Mouse (Mus musculus): ENCODE measurements around the gene Vwa7.
A peak's percentile ranks its signal among the peaks of the same experiment; 100 is the strongest.

Vwa7 gene

DNA sequence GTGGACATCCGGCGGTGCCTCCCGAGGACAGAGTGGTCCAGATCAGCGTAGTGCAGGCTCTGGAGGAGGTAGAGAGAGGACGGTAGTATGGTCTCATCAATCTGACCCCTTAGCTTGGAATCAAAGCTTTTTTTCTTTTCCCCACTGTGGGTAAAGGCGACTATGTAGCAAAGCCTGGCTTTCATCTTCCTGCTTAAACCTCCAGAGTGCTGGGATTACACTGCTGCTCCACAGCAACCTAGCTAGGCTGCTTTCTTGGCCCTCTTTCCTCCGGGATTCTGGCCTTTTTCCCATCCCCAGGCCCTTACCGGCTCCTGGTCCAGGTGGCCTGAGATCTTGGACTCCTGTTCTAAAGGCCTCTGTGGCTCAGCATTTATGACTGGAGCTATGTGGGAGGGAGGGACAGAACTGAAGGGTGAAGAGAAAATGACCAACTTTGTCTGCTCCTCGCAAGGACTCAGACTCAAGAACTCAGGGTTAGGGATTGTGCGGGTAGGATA, 48.0 kb downstream of the Vwa7 start:
- no peak for DNase-seq (ENCODE audit: low spot score)

DNA sequence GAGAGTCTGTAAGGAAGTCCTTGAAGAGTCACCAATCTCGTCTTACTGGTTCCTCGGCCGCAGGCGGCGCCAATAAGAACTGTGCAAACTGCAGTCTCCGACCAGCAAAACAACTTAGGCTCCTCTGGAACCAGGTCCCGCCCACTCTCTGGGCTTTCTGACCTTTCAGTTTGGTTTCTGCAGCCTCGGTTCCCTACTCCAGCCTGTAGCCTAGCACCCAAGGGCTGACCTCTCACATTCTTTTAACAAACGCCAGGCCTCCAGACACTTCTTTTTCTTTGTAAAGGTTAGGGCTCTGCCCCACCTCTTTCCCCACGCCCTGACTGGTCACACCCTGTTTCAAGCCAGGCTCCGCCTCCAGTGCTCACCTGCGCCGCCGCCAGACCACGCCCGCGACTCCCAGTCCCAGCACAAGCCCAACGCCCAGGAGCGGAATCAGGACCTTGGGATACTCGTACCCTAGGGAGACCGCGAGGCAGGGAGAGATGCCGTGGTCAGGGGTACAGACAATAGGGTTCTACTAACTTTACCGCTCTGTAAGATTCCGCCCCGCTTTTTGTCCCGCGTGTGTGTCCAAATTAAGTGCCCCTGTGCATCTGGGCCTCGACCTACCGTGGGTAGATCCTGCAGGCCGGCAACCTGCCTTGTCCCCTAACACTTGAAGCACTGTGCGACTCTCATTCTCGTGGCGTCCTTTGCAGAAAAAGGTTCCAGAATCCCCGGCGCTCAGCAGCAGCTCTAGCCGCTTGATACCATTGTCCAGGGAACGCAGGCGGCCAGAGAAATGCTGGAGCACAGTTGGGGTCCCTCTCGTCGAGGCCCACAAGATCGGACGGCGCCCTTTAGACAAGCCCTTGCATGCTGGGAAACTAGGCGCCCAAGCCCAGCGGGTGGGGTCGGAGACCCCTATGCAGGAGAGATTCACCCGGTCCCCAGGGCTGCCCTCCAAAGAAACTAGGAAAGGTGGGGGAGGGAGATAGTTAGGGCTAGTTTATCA, 48.9 kb downstream of the Vwa7 start, which contains the start of gene Ly6g6c:
Gene Ly6g6c (plus strand): TSS at position 438 of the 997 bp plus-strand sequence.
- peak; percentile 50 for DNase-seq (ENCODE audit: low spot score)

DNA sequence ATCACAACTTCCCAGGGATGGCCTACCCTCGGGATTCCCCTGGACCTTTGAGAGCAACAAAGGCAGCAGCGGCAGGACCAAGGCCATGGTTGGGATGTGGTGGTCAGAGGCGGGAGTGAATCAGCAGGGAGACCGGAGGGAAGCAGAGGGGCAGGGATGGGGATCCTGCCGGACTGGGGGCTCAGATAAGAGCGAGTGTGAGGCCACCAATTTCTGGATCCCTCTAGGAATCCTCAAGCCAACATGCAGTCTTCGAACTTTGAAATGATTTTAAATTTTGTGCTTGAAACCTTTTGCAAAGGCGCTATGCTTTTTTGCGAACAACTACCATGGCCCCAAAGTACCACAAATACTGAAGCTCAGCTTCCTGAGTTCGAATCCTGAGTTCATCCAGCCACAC, 49.7 kb downstream of the Vwa7 start, which contains the start of gene Mpig6b:
Gene Mpig6b (minus strand): TSS at position 101 of the 400 bp plus-strand sequence.
- no peak for DNase-seq (ENCODE audit: low spot score)

DNA sequence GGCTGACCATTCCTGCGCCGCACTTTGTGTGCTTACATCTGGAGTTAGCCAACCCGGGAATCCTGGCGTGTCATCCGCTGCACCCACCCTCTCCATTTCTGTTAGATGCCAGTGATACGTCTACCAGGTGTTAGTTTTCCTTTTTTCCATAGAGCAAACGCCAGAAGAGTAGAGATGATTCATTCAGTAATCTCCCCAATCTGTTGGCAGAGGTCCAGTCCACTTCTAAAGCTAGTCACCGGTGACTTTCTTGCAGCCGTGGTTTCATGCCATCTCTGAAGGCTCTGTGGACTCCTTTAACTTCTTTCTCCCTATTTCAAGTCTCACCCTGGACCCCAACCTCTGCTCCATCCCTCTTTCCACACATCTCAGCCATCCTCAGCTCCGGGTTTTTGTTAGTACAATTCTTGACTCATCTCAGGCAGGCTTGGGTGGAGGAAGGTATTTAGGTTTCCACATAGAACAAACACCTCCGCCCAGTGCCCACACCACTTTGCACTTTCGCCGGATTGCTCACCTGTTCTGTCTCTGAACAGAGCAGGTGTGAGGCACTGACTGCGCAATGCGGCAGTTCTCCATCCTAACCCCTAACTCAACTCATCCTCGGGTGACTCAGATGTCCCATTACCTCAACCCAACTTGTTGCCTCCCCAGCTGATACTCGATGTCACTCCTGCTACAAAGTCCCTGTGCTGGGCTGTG, 52.0 kb downstream of the Vwa7 start:
- no peak for DNase-seq (ENCODE audit: low spot score)

DNA sequence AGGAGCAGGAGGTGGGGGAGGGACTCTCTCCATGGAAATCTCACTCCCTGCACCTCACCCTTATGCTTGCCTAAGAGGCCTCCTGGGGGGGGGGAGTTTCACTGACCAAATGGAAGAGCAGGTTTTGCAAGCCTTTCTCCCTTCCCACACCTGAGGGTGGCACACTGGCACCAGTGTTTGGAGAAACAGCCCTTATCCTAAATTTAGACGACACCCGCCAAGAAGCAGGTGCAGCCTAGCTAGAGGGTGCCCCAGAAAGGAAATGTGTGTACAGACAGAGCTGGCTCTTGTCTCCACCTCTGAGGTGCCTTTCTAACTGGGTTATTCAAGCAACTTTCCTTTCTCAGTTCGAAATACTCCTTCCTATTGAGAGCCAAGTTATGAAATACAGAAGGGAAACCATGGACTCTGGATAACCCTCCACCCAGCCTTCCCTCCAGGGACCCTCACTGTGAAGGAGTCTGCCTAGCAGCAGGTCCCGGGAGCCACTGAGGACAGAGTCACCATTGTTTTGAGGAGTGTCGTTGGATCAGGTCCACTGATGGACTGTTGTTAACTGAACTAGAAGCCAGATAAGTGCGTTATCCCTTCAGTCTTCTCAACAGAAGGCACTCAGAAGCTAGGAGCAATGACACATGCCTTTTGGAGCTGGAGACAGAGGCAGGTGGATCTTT, 54.3 kb downstream of the Vwa7 start:
- DNase-seq (ENCODE audit: low spot score) = no peak

DNA sequence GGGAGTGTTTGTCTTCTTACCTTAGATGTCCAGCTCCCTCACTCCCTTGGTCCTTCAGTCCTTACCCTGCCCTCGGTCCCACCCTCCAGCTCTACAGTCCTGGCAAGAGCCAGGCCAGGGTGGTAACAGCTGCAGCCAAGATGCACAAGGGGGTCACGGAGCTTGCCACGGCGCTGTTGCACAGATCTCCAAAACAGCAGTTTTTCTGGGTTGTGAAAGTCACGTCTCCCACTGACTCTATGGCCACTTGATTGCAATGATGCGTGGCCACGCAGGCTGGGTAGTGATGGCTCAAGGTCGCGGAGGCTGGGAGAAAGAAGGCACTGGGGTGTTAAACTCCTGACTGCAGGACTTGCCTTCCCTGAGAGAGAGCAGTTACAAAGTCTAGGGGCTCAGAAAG, 55.1 kb downstream of the Vwa7 start:
- no peak for DNase-seq (ENCODE audit: low spot score)

DNA sequence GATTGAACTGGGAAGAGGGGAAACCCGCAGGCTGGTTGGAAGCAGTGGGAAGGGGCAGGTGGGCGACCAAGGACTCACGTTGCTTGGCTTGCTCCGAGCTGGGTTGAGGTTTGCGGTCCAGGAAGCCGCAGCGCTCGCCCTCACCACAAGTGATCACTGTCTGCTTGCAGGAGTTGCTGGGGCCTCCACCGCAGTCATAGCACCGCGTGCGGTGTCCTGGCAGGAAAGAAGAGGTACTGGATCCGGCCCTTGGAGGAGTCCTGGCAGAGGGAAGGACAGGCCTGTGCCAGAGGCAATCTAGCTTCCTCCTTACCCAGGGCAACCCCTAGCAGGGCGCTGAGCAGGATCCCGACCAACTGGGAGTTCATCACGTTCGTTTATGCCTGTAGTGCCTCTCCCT, 57.7 kb downstream of the Vwa7 start:
- DNase-seq (ENCODE audit: low spot score) = no peak
